Mouse (Mus musculus): ENCODE results near the gene Hspa4l. TPM values are rescaled to one million over a fixed set of nuclear protein-coding genes. Genes with fewer than 3 reads are reported as not detected.

The Hspa4l gene
- 30.3 TPM for polyA plus RNA-seq (2017; shearing (Covaris generic))

DNA sequence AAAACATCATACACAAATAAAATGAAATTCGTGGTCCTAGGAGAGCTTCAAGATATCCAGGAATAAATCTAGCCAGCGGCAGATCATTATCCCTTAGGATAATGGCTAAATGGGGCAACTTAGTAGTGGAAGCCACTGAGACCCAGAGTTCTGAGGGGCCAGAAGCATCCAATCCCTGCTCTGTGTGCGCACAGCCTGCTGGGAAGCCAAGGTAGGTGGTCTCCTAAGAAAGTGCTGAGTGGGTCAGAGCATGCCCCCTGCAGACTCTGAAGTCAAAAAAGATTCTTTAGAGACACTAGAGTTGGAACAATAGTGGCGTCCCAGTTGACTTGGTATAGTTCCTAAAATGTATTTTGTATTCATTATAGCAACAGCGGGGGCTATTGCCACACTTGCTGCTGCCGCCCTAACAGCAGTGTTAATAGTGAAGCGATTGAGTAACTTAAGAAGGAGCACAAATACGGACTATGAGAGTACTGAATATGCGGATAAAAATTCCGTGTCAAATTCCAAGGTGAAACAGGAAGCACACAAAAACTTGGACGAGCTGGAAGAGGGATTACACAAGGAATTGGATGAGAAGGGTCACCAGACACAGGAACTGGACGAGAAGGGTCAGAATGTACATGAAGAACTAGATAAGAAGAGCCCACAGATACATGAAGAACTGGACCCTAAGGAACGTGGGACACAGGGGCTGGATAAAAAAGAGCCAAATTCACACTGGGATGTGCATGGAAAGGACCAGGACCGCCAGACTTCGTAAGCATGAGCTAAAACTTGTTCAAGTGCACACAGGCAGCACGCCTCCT is at the start of gene Hspa4l:
Gene Hspa4l (plus strand): TSS at position 472 of the 812 bp plus-strand sequence.

GRCm38 (mm10) chr3:40708655-40709054 is 35.6 kb upstream of the Hspa4l start, which contains the start of gene Slc25a31:
TSS of gene Slc25a31 (plus strand) at chr3:40708855.

DNA sequence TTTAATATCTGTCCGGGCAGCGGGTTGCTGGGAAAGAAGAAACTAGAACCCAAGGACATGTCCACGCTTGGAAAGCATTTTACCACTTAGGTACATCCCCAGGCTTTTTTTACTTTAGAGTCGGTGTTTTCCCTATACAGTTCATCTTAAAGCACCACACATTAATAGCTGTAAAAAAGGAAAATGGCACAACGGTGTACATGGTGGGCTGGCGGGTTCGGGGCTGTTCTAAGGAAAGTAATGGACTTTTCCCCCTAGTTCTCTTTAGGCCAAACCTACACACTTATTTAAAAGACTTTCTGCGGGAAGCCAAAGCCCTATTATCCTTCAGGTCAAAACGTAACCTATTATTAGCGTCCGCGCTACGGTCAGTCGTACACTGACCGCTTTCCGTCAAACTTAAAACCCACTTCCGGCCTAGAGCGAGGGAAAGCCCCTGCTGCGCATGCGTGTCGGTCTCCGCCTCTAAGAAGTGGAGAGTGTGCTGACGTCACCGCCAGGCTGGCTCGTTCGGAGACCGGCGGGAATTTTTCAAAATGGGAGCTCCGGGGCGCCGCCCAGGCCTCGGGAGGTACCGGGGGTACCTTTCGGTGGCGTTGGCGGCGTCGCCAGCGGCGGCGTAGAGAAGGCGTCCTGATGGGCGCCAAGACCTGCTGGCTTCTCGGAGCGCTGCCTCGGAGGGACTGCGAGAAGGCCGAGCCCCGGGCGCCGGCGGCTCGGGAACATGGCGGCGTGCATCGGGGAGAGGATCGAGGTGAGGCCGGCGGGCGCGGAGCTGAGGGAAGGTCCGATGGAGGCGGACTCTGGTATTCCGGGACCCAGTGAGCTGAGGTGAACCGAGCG is 55.5 kb downstream of the Hspa4l start, which contains the start of gene Plk4:
Gene Plk4 (plus strand): TSS at position 490 of the 843 bp plus-strand sequence.

Other genes starting within 250 kb of the Hspa4l start
- 0.54 TPM for gene Intu, start 213.2 kb upstream of the Hspa4l start, polyA plus RNA-seq (2017; shearing (Covaris generic))
- not detected for gene Slc25a31, start 35.6 kb upstream of the Hspa4l start, polyA plus RNA-seq (2017; shearing (Covaris generic))
- 21.8 TPM for gene Plk4, start 55.5 kb downstream of the Hspa4l start, polyA plus RNA-seq (2017; shearing (Covaris generic))
- gene Mfsd8, start 102.4 kb downstream of the Hspa4l start, polyA plus RNA-seq (2017; shearing (Covaris generic)): 8.7 TPM
- gene Abhd18, start 102.5 kb downstream of the Hspa4l start, polyA plus RNA-seq (2017; shearing (Covaris generic)): 5.3 TPM
- 0.16 TPM for gene 1700034I23Rik, start 158.0 kb downstream of the Hspa4l start, polyA plus RNA-seq (2017; shearing (Covaris generic))
- 28.9 TPM for gene Larp1b, start 205.3 kb downstream of the Hspa4l start, polyA plus RNA-seq (2017; shearing (Covaris generic))